Mouse (Mus musculus) MEL (cell line): Measurements from ENCODE around the gene Kank1. TPM values are rescaled to one million over a fixed set of nuclear protein-coding genes. Genes with fewer than 3 reads are reported as not detected.

Experiments
- DNase-seq: peaks from one replicate; pipeline ENCODE4 v3.0.0; 2011; ENCODE audit warnings: low read depth, low spot score
- H3K27ac ChIP-seq: 2 replicates; pipeline ENCODE4 v1.5.1; 2012; ENCODE audit warnings: low read depth, mild to moderate bottlenecking, control low read depth, low read length, moderate library complexity; ENCODE audit not compliant: control insufficient read depth
- H3K27me3 ChIP-seq, 2 experiments: fragments of 150-350 bp in 1 of 2; sonication (generic) in 1 of 2; 2 replicates each; pipeline ENCODE4 v1.6.1; 2012; ENCODE audit warnings: low read length in 2 of 2, mild to moderate bottlenecking in 2 of 2, improper control_type of control experiment in 1 of 2, moderate library complexity in 1 of 2; ENCODE audit not compliant: insufficient read depth in 2 of 2, control insufficient read depth in 1 of 2
- H3K36me3 ChIP-seq, 2 experiments: 2 replicates each; pipeline ENCODE4 v1.6.1; 2012 to 2014; ENCODE audit warnings: low read length in 2 of 2, improper control_type of control experiment in 1 of 2, inconsistent platforms in 1 of 2, mild to moderate bottlenecking in 1 of 2; ENCODE audit not compliant: insufficient read depth in 2 of 2, control insufficient read depth in 1 of 2
- H3K4me1 ChIP-seq, 2 experiments: fragments of 150-350 bp in 1 of 2; sonication (generic) in 1 of 2; 2 replicates each; pipeline ENCODE4 v1.6.1; 2012; ENCODE audit warnings: low read length in 2 of 2, improper control_type of control experiment in 1 of 2, mild to moderate bottlenecking in 1 of 2; ENCODE audit not compliant: insufficient read depth in 2 of 2, control insufficient read depth in 1 of 2
- H3K4me3 ChIP-seq, 2 experiments: fragments of 150-350 bp in 1 of 2; sonication (generic) in 1 of 2; 2 replicates each; pipeline ENCODE4 v1.5.1; 2012; ENCODE audit warnings: low read depth in 2 of 2, low read length in 2 of 2, mild to moderate bottlenecking in 2 of 2, moderate library complexity in 2 of 2, control low read depth in 1 of 2, improper control_type of control experiment in 1 of 2; ENCODE audit not compliant: control insufficient read depth in 1 of 2, insufficient read depth in 1 of 2
- H3K79me2 ChIP-seq: 2 replicates; pipeline ENCODE4 v1.6.1; 2012; ENCODE audit warnings: mild to moderate bottlenecking, low read length, moderate library complexity; ENCODE audit not compliant: control insufficient read depth, poor library complexity, insufficient read depth
- H3K9ac ChIP-seq: 2 replicates; pipeline ENCODE4 v1.6.1; 2012; ENCODE audit warnings: low read depth, mild to moderate bottlenecking, control low read depth, low read length, moderate library complexity; ENCODE audit not compliant: control insufficient read depth, poor library complexity, severe bottlenecking
- H3K9me3 ChIP-seq: fragments of 150-350 bp; sonication (generic); replicated peaks from 2 replicates; pipeline ENCODE4 v1.6.1; 2012; ENCODE audit warnings: mild to moderate bottlenecking, low read length, improper control_type of control experiment, moderate library complexity; ENCODE audit not compliant: insufficient read depth
- CHD1 ChIP-seq: IDR thresholded peaks from 2 replicates; pipeline ENCODE4 v1.6.1; 2012; ENCODE audit warnings: low read depth, mild to moderate bottlenecking, inconsistent platforms, low read length, improper control_type of control experiment
- CHD2 ChIP-seq: IDR thresholded peaks from 2 replicates; pipeline ENCODE4 v1.6.1; 2011; ENCODE audit warnings: low read length, improper control_type of control experiment
- E2F4 ChIP-seq: IDR thresholded peaks from 2 replicates; pipeline ENCODE4 v1.6.1; 2011; ENCODE audit warnings: low read depth, low read length, improper control_type of control experiment, borderline replicate concordance
- ELF1 ChIP-seq: IDR thresholded peaks from 2 replicates; pipeline ENCODE4 v1.6.1; 2014; ENCODE audit warnings: low read depth, mild to moderate bottlenecking, inconsistent platforms, low read length, improper control_type of control experiment, moderate library complexity
- EP300 ChIP-seq, 2 experiments: IDR thresholded peaks; 2 replicates each; pipeline ENCODE4 v1.6.1; 2011; ENCODE audit warnings: improper control_type of control experiment in 2 of 2, low read length in 2 of 2, low read depth in 1 of 2, mild to moderate bottlenecking in 1 of 2
- GATA1 ChIP-seq: IDR thresholded peaks from 2 replicates; pipeline ENCODE4 v1.6.1; 2011; ENCODE audit warnings: low read depth, low read length, improper control_type of control experiment
- JUND ChIP-seq: IDR thresholded peaks from 2 replicates; pipeline ENCODE4 v1.6.1; 2011; ENCODE audit warnings: low read depth, mild to moderate bottlenecking, improper control_type of control experiment, low read length
- KAT2A ChIP-seq: conservative IDR thresholded peaks from 2 replicates; pipeline ENCODE4 v1.6.1; 2012; ENCODE audit warnings: low read depth, low read length, improper control_type of control experiment, inconsistent platforms
- MAX ChIP-seq: IDR thresholded peaks from 2 replicates; pipeline ENCODE4 v1.6.1; 2011; ENCODE audit warnings: low read length, improper control_type of control experiment
- MAZ ChIP-seq: IDR thresholded peaks from 2 replicates; pipeline ENCODE4 v1.6.1; 2012; ENCODE audit warnings: low read depth, mild to moderate bottlenecking, inconsistent platforms, low read length, improper control_type of control experiment
- MEF2A ChIP-seq: IDR thresholded peaks from 2 replicates; pipeline ENCODE4 v1.6.1; 2014; ENCODE audit warnings: low read depth, mild to moderate bottlenecking, inconsistent platforms, low read length, improper control_type of control experiment; ENCODE audit not compliant: poor library complexity, insufficient replicate concordance, severe bottlenecking; ENCODE audit errors: extremely low read depth
- MYC ChIP-seq: IDR thresholded peaks from 2 replicates; pipeline ENCODE4 v1.6.1; 2011; ENCODE audit warnings: low read depth, mild to moderate bottlenecking, low read length, improper control_type of control experiment, moderate library complexity
- NELFE ChIP-seq: IDR thresholded peaks from 2 replicates; pipeline ENCODE4 v1.6.1; 2011; ENCODE audit warnings: low read depth, low read length, improper control_type of control experiment
- POLR2A ChIP-seq, 2 experiments: IDR thresholded peaks; 2 replicates each; pipeline ENCODE4 v1.6.1; 2011 to 2012; ENCODE audit warnings: low read length in 2 of 2, mild to moderate bottlenecking in 2 of 2, control low read depth in 1 of 2, improper control_type of control experiment in 1 of 2, low read depth in 1 of 2, moderate library complexity in 1 of 2; ENCODE audit not compliant: control insufficient read depth in 1 of 2, insufficient read depth in 1 of 2, poor library complexity in 1 of 2
- POLR2AphosphoS5 ChIP-seq: IDR thresholded peaks from 2 replicates; pipeline ENCODE4 v1.6.1; 2012; ENCODE audit warnings: low read depth, borderline replicate concordance, mild to moderate bottlenecking, inconsistent platforms, low read length, moderate library complexity, mixed read lengths
- RCOR1 ChIP-seq: IDR thresholded peaks from 2 replicates; pipeline ENCODE4 v1.6.1; 2012; ENCODE audit warnings: low read depth, mild to moderate bottlenecking, inconsistent platforms, low read length, improper control_type of control experiment
- SIN3A ChIP-seq: IDR thresholded peaks from 2 replicates; pipeline ENCODE4 v1.6.1; 2012; ENCODE audit warnings: low read length, improper control_type of control experiment, inconsistent platforms
- TAL1 ChIP-seq: IDR thresholded peaks from 2 replicates; pipeline ENCODE4 v1.6.1; 2012; ENCODE audit warnings: mild to moderate bottlenecking, inconsistent platforms, low read length, moderate library complexity, mixed read lengths
- TBP ChIP-seq: IDR thresholded peaks from 2 replicates; pipeline ENCODE4 v1.8.0; 2011; ENCODE audit warnings: low read depth, low read length, improper control_type of control experiment
- TCF12 ChIP-seq: IDR thresholded peaks from 2 replicates; pipeline ENCODE4 v1.6.1; 2014; ENCODE audit warnings: low read depth, mild to moderate bottlenecking, inconsistent platforms, low read length, improper control_type of control experiment, moderate library complexity
- USF1 ChIP-seq: IDR thresholded peaks from 2 replicates; pipeline ENCODE4 v1.6.1; 2014; ENCODE audit warnings: low read depth, mild to moderate bottlenecking, inconsistent platforms, low read length, improper control_type of control experiment, moderate library complexity
- ZC3H11A ChIP-seq: IDR thresholded peaks from 2 replicates; pipeline ENCODE4 v1.6.1; 2012; ENCODE audit warnings: low read depth, mild to moderate bottlenecking, inconsistent platforms, low read length, improper control_type of control experiment
- ZNF384 ChIP-seq: IDR thresholded peaks from 2 replicates; pipeline ENCODE4 v1.6.1; 2012; ENCODE audit warnings: low read depth, mild to moderate bottlenecking, inconsistent platforms, low read length, improper control_type of control experiment
- polyA plus RNA-seq, 2 experiments: library from polyadenylated mRNA; stranded (reverse) in 1 of 2; unstranded in 1 of 2; fragments of >175 nt in 1 of 2; fragments of >200 nt in 1 of 2; gene quantifications; 2 replicates each; pipeline versions ENCODE4 v1.2.1 to v1.2.4; 2012; ENCODE audit warnings: low replicate concordance in 2 of 2, low read depth in 1 of 2; ENCODE audit not compliant: insufficient read length in 2 of 2, insufficient read depth in 1 of 2, missing spikeins in 1 of 2
- total RNA-seq: library from RNA; depleted of rRNA; stranded (reverse); fragments of 300-350 nt; gene quantifications from 2 replicates; pipeline ENCODE4 v1.2.3, GENCODE M21; 2012

Kank1 gene
- total and polyA plus RNA-seq, 3 experiments: not detected

GRCm38 (mm10) chr19:25374926-25375325 is 138.2 kb downstream of the Kank1 start:
- Histone ChIP-seq H3K36me3 (no peaks in the 10 kb centered on the region), H3K79me2 (no peaks in the 10 kb centered on the region), H3K9me3 (no peaks in the 10 kb centered on the region), H3K27me3 (no peaks in the 10 kb centered on the region), H3K4me1 (no peaks in the 10 kb centered on the region), H3K9ac (no peak overlapping the region), H3K4me3 (no peak overlapping the region), H3K27ac (no peak overlapping the region)
- TF ChIP-seq TCF12: no peak
- TF ChIP-seq JUND: no peak
- no peak for TF ChIP-seq MAX
- no peak for TF ChIP-seq MAZ
- no peak for TF ChIP-seq TBP
- no peak for TF ChIP-seq RCOR1
- no peak for TF ChIP-seq SIN3A
- no peak for TF ChIP-seq MYC
- TF ChIP-seq CHD2: no peak
- DNase-seq: no peak

DNA sequence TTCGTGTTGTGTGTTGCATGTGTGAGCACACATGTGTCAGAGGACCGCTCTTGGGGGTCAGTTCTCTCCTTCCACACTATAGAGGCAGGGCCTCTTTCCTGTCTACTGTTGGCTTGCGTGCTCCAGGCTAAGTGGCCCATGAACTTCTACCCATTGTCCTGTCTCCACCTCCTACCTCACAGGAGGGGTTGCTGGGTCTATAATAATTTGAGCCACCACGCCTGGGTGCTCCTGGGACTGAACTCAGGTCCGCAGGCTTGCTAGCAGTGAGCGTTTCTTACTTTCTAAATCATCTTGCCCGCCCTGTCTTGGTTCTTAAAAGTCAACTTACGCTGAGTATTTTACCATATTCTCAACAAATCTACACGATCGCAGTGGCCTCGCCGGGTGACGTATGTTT is 140.1 kb downstream of the Kank1 start:
- Histone ChIP-seq H3K9ac (no peak overlapping the region), H3K27ac (no peak overlapping the region), H3K36me3 (no peaks in the 10 kb centered on the region), H3K4me3 (no peak overlapping the region), H3K27me3 (no peaks in the 10 kb centered on the region), H3K4me1 (no peaks in the 10 kb centered on the region), H3K9me3 (no peaks in the 10 kb centered on the region), H3K79me2 (no peaks in the 10 kb centered on the region)
- no peak for DNase-seq
- TF ChIP-seq TBP (no peak), KAT2A (no peak), CHD2 (no peak), MEF2A (no peak), EP300 (IDR thresholded peaks at IDR 0.05; ENCODE audit: low read depth in 1 of 2, low read length in 2 of 2) (no peak), POLR2AphosphoS5 (no peak), NELFE (no peak), E2F4 (no peak), TAL1 (no peak), POLR2A (IDR thresholded peaks at IDR 0.05; ENCODE audit: control insufficient read depth in 1 of 2, insufficient read depth in 1 of 2, low read depth in 1 of 2, low read length in 2 of 2, poor library complexity in 1 of 2) (no peak), USF1 (no peak), ZC3H11A (no peak), ZNF384 (no peak), CHD1 (no peak), GATA1 (no peak), ELF1 (no peak)
